Mouse (Mus musculus) hindbrain, embryonic 16.5 days (tissue): ENCODE measurements around the gene Gm27021. TPM values are rescaled to one million over a fixed set of nuclear protein-coding genes. Genes with fewer than 3 reads are reported as not detected.

Source experiments
- ATAC-seq: fragments of 200-750 bp; cut with Nextera tagmentation; 2 replicates; pipeline ENCODE4 v1.8.0; 2017; ENCODE audit warnings: moderate TSS enrichment, moderate library complexity
- H3K27ac ChIP-seq: fragments of 300-500 bp; sonication (generic); 2 replicates; pipeline ENCODE4 v1.5.1; 2014; ENCODE audit warnings: low read depth, mild to moderate bottlenecking, control low read depth, low read length, moderate library complexity
- H3K27me3 ChIP-seq: fragments of 300-500 bp; sonication (generic); replicated peaks from 2 replicates; pipeline ENCODE4 v1.6.1; 2014; ENCODE audit warnings: low read length; ENCODE audit not compliant: control insufficient read depth, insufficient read depth
- H3K36me3 ChIP-seq: fragments of 300-500 bp; sonication (generic); 2 replicates; pipeline ENCODE4 v1.6.1; 2014; ENCODE audit warnings: mild to moderate bottlenecking, low read length, moderate library complexity, mixed read lengths; ENCODE audit not compliant: control insufficient read depth, insufficient read depth
- H3K4me1 ChIP-seq: fragments of 300-500 bp; sonication (generic); 2 replicates; pipeline ENCODE4 v1.6.1; 2014; ENCODE audit warnings: low read depth, low read length; ENCODE audit not compliant: control insufficient read depth, insufficient read depth
- H3K4me2 ChIP-seq: fragments of 300-500 bp; sonication (generic); 2 replicates; pipeline ENCODE4 v1.6.1; 2014; ENCODE audit warnings: mild to moderate bottlenecking, low read length, control low read depth, moderate library complexity
- H3K4me3 ChIP-seq: fragments of 300-500 bp; sonication (generic); 2 replicates; pipeline ENCODE4 v1.5.1; 2014; ENCODE audit warnings: mild to moderate bottlenecking, low read length, control low read depth, moderate library complexity
- H3K9ac ChIP-seq: fragments of 300-500 bp; sonication (generic); 2 replicates; pipeline ENCODE4 v1.6.1; 2014; ENCODE audit warnings: low read depth, mild to moderate bottlenecking, control low read depth, low read length, moderate library complexity
- H3K9me3 ChIP-seq: fragments of 300-500 bp; sonication (generic); 2 replicates; pipeline ENCODE4 v1.6.1; 2014; ENCODE audit warnings: mild to moderate bottlenecking, low read length, moderate library complexity; ENCODE audit not compliant: control insufficient read depth
- WGBS: fragments of 180-500 bp; shearing (Covaris S2); extraction: QIAGEN DNeasy Blood & Tissue Kit; methylation state at CpG from one replicate; pipeline ENCODE4 v1.1.7; 2014; 5-methylcytosine and 5-hydroxymethylcytosine counted together
- polyA plus RNA-seq: library from polyadenylated mRNA; unstranded; fragments of >200 nt; fragmentation: Nextera tagmentation; extraction: Ambion mirVana; gene quantifications from 2 replicates; pipeline ENCODE4 v1.2.1, GENCODE M21; 2015

Gm27021 gene
- polyA plus RNA-seq, 1 experiment from 2014 or later, result 7.9 TPM

DNA sequence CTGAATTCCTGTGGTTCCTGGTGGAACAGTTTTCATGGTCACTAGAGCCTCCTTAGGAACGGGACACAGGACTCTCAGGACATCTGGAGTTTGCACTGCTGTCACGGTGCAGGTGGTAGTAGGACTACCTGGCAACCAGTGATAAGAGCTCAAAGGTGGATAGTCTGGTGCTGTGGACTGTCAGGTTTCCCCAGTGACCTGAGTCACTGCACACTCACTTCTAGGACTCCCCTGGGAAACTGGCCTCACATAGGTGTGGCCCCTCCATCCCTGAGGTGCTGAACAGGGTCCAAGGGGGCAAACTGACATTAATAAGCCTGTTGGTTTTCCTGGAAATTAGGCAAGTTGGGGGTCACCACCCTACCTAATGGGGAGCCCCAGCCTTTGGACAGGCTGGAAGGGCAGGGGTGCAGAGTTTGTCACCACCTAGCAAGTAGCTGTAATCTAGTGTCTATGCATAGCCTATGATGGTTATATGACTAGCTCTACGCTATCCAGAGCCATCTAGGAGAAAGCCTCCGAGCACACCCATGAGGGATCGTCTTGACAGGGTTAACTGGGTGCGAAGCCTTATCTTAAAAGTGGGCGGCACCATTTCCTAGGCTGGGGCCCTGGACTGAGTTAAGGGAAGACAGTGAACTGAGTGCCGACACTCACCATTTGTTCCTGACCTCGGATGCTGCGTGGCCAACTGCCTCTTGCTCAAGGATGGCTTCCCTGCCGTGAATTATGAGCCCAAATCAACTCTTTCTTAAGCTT is 11.9 kb upstream of the Gm27021 start:
- H3K4me2 ChIP-seq, result no peak overlapping the region
- no peaks in the 10 kb centered on the region for H3K27me3 ChIP-seq
- no peaks in the 10 kb centered on the region for H3K9me3 ChIP-seq
- no peak overlapping the region for H3K4me3 ChIP-seq
- H3K9ac ChIP-seq, result no peak overlapping the region; the same call in 1 of the 2 replicates
- ATAC-seq, result no peak
- no peaks in the 10 kb centered on the region for H3K4me1 ChIP-seq
- 79% methylated on average over 11 of the region's 11 CpGs for WGBS
- H3K27ac ChIP-seq, result no peak overlapping the region
- H3K36me3 ChIP-seq, result peaks cover 3% of the 10 kb centered on the region; the same call in 1 of the 2 replicates

DNA sequence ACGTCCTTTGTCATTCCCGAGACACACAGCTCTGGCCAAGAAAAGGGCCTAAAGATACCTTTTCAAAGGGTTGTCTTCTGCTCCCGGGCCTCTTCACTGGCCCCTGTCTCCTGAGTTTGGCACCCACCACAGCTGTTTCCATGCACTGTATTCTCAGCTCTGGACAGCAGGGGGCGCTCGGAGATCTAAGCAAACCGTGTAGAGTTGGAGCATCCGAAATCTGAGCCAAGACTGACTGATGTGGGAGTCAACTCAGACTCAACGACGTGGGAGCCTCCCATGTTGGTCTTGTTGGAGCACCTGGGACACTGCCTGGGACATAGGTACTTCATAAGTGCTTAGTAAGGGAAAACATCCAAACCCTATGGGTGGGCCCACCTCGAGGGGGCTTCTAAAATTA is 10.6 kb upstream of the Gm27021 start:
- ATAC-seq, result peak; percentile 37; the same call in 1 of the 2 replicates
- H3K4me1 ChIP-seq, result no peaks in the 10 kb centered on the region
- 14% methylated on average over 10 of the region's 10 CpGs for WGBS

DNA sequence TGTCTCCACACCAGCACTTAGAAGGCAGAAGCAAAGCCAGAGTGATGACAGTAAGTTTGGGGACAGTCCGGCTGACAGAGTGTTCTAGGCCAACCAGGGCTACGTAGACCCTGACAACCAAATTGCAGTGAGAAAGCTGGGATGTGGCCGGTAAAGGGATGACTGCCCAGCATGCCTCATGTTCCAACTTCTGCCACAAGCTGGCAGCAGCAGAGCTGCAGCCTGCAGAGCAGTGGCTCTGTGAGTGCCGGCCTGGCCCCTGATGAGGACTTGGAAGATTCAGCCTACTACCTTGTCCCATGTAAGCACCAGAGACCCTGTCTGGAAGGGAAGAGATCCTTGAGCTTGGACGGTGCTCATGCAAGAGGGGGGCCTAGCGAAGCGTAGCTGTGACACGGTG is 7.8 kb upstream of the Gm27021 start:
- Histone ChIP-seq H3K36me3 (peaks cover 25% of the 10 kb centered on the region), H3K4me3 (no peak overlapping the region), H3K27me3 (no peaks in the 10 kb centered on the region), H3K4me2 (no peak overlapping the region), H3K9me3 (no peaks in the 10 kb centered on the region), H3K4me1 (no peaks in the 10 kb centered on the region; the same call in 1 of the 2 replicates), H3K27ac (no peak overlapping the region), H3K9ac (no peak overlapping the region)
- WGBS, result 71% methylated on average over 8 of the region's 8 CpGs
- no peak for ATAC-seq

More for the DNA sequence above, 10.6 kb upstream of the Gm27021 start:
- Histone ChIP-seq H3K27ac (no peak overlapping the region), H3K4me2 (no peak overlapping the region), H3K9me3 (no peaks in the 10 kb centered on the region), H3K9ac (no peak overlapping the region), H3K27me3 (no peaks in the 10 kb centered on the region), H3K4me3 (no peak overlapping the region), H3K36me3 (peaks cover 10% of the 10 kb centered on the region)

DNA sequence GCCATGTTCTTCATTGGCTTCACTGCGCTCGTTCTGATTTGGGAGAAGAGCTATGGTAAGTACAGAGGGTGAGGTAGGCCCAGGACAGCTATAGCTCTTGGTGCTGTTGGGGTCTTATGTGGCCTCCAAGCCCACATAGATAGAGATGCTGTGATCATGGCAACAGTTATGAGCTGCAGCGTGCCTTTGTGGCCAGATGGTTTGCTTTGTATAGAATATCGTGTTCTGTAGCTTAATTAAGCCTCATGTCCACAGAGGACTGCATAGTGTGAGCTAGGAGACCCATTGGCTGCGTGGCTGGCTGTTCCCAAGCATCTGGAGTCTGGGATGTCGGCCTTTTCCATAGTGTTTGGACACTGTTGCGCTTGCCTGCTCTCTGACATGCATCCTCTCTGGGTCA is 5.4 kb upstream of the Gm27021 start:
- Histone ChIP-seq H3K9me3 (no peaks in the 10 kb centered on the region), H3K27ac (no peak overlapping the region), H3K4me3 (no peak overlapping the region), H3K27me3 (no peaks in the 10 kb centered on the region), H3K4me1 (peaks cover 6% of the 10 kb centered on the region), H3K4me2 (no peak overlapping the region), H3K9ac (no peak overlapping the region), H3K36me3 (peaks cover 26% of the 10 kb centered on the region)
- no peak for ATAC-seq
- 91% methylated on average over 7 of the region's 7 CpGs for WGBS

DNA sequence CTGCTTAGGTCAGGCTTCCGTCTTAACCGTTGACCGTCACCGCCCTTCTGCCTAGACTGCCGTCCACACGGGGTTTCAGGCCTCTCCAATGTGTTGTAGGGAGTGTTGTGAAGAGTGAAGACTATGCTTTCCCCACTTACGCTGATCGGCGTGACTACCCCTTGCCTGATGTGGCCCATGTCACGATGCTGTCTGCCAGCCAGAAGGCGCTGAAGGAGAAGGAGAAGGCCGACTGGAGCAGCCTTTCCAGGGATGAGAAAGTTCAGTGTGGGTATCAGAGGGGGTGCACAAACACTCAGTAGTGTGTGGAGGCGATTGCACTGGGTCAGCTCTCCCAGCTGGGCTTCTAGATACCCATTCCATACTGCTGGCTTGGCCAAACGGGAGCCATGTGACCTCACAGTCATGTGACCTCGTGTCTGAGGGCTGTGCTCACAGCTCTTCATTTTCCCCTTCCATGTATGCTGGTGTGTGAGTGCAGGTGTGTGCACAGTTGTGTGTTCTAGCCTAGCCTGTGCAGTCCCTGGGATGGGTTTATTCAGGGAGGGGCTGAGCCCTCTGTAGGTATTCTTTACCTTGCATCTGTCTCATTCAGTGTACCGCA is 4.8 kb upstream of the Gm27021 start:
- H3K4me2 ChIP-seq, result no peak overlapping the region
- H3K4me3 ChIP-seq, result no peak overlapping the region
- peaks cover 6% of the 10 kb centered on the region for H3K4me1 ChIP-seq
- no peak overlapping the region for H3K27ac ChIP-seq
- no peaks in the 10 kb centered on the region for H3K9me3 ChIP-seq
- no peak overlapping the region for H3K9ac ChIP-seq
- no peak for ATAC-seq
- no peaks in the 10 kb centered on the region for H3K27me3 ChIP-seq
- 93% methylated on average over 16 of the region's 16 CpGs for WGBS
- H3K36me3 ChIP-seq, result peaks cover 26% of the 10 kb centered on the region

DNA sequence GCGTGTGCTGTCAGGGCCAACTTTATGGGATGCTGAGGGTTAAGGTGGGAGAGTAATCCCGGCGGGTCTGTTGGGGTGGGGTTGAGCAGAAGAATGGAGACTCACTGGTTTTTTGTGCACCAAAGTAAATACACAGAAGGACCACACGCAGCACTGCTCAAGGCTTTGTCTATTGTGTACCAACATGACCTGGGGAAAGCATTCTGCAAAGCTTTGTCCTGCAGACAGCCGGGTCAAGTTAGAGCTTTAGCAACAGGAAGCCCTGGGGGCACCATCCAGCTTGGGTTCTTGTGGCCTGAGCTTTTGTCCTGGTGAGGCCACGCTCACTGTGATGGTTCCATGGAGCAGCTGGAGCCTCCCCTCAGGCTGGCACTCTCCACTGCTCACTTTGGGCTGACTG is 3.9 kb upstream of the Gm27021 start:
- no peak overlapping the region for H3K4me2 ChIP-seq
- peaks cover 24% of the 10 kb centered on the region for H3K36me3 ChIP-seq
- no peak overlapping the region for H3K4me3 ChIP-seq
- whole genome bisulfite sequencing, result 58% methylated on average over 6 of the region's 6 CpGs
- H3K4me1 ChIP-seq, result peaks cover 9% of the 10 kb centered on the region
- no peak overlapping the region for H3K9ac ChIP-seq
- H3K27me3 ChIP-seq, result no peaks in the 10 kb centered on the region
- ATAC-seq, result no peak
- H3K27ac ChIP-seq, result no peak overlapping the region
- H3K9me3 ChIP-seq, result no peaks in the 10 kb centered on the region

DNA sequence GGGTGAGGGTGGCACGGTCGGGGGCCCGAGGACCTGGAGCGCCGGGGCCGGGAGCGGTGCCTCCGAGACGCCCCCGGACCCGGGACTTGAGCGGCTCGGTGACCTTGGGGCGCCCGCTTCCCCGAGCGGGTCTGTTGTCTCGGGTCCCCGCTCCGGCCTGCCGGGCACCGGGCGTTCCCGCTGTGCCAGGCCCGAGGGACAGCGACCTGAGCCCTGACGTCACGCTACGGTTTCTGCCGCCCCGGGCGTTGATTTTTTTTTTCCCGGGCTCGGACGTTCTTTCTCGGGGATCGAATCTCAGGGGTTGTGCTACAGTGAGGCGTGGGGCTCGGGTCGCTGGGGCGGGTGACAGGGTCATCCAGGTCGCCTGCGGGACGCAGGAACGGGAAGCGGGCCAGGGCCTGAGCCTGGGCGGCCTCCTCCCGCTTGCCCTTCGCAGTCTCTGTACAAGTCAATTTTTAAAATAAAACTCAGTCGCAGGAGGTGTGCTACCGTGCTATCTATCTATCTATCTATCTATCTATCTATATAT is 561 bp upstream of the Gm27021 start, which contains the start of gene Emc8:
Emc8 (minus strand) TSS at position 200 of the 532 bp plus-strand sequence.
- Histone ChIP-seq H3K27me3 (no peaks in the 10 kb centered on the region), H3K36me3 (peaks cover 16% of the 10 kb centered on the region), H3K27ac (peak within 1 kb of the TSS; percentile 89), H3K4me3 (peak within 1 kb of the TSS; percentile 94), H3K9ac (peak within 1 kb of the TSS; percentile 93), H3K4me1 (peaks cover 36% of the 10 kb centered on the region), H3K9me3 (no peaks in the 10 kb centered on the region), H3K4me2 (peak within 1 kb of the TSS; percentile 84)
- WGBS, result under 1% methylated on average over 33 of the region's 51 CpGs
- no peak for ATAC-seq

DNA sequence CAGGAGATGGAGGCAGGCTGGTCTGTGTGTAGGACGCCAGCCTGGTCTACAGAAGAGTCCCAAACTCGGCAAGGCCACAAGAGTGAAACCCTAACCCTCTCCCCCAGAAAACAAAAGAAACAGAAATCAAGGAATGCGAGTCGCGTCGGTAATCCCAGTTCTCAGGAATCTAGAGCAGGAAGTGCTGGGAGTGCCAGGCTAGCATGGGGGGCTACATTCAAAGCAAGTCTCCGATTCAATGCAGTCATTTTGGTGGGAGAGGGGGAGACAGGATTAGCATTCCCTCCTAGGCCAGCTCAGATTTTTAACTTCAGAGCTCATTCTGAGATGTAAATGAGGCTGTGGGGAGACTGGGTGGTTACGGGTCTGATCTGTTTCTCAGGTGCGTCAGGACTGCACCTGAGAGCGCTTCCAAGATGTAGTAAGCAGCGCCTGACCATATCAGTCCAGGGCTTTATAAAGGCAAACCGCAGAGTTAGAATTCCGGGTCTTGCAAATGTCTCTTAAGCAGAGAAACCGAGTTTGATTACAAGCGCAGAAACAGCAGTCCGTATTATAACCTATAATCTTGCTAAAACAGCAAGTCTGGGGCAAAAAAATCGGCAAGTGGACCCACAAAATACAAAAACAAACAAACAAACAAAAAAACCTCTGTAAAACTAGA is 940 bp downstream of the Gm27021 start:
- no peaks in the 10 kb centered on the region for H3K9me3 ChIP-seq
- H3K36me3 ChIP-seq, result 0 out of 2 replicates have a peak, but pooled peaks cover 5% of the 10 kb centered on the region
- peak overlapping the region; percentile 90 for H3K9ac ChIP-seq
- H3K4me2 ChIP-seq, result peak overlapping the region; percentile 76
- peak overlapping the region; percentile 94 for H3K4me3 ChIP-seq
- peaks cover 36% of the 10 kb centered on the region for H3K4me1 ChIP-seq
- no peak for ATAC-seq
- no peaks in the 10 kb centered on the region for H3K27me3 ChIP-seq
- WGBS, result 1% methylated on average over 17 of the region's 17 CpGs
- no peak overlapping the region for H3K27ac ChIP-seq
